Mouse (Mus musculus) forebrain, embryonic 13.5 days (tissue): ENCODE results near the gene Dlx3. TPM values are rescaled to one million over a fixed set of nuclear protein-coding genes. Genes with fewer than 3 reads are reported as not detected.

Source experiments
- ATAC-seq: fragments of 200-750 bp; cut with Nextera tagmentation; 2 replicates; pipeline ENCODE4 v1.8.0; 2017
- H3K27ac ChIP-seq: fragments of 300-500 bp; sonication (generic); 2 replicates; pipeline ENCODE4 v1.5.1; 2015; ENCODE audit warnings: inconsistent platforms, mild to moderate bottlenecking, moderate library complexity
- H3K27me3 ChIP-seq: fragments of 300-500 bp; sonication (generic); 2 replicates; pipeline ENCODE4 v1.6.1; 2015; ENCODE audit warnings: mild to moderate bottlenecking, inconsistent platforms
- H3K36me3 ChIP-seq: fragments of 300-500 bp; sonication (generic); 2 replicates; pipeline ENCODE4 v1.6.1; 2015; ENCODE audit warnings: mild to moderate bottlenecking, inconsistent platforms; ENCODE audit not compliant: poor library complexity, severe bottlenecking
- H3K4me1 ChIP-seq: fragments of 300-500 bp; sonication (generic); 2 replicates; pipeline ENCODE4 v1.6.1; 2015; ENCODE audit warnings: inconsistent platforms
- H3K4me2 ChIP-seq: fragments of 300-500 bp; sonication (generic); 2 replicates; pipeline ENCODE4 v1.6.1; 2015; ENCODE audit warnings: inconsistent platforms, mild to moderate bottlenecking, moderate library complexity
- H3K4me3 ChIP-seq: fragments of 300-500 bp; sonication (generic); 2 replicates; pipeline ENCODE4 v1.5.1; 2015; ENCODE audit warnings: mild to moderate bottlenecking, inconsistent platforms
- H3K9ac ChIP-seq: fragments of 300-500 bp; sonication (generic); 2 replicates; pipeline ENCODE4 v1.6.1; 2015; ENCODE audit warnings: mild to moderate bottlenecking, inconsistent platforms
- H3K9me3 ChIP-seq: fragments of 300-500 bp; sonication (generic); replicated peaks from 2 replicates; pipeline ENCODE4 v1.6.1; 2016; ENCODE audit warnings: inconsistent platforms
- WGBS: fragments of 180-500 bp; shearing (Covaris S2); methylation state at CpG from one replicate; pipeline ENCODE4 v1.1.7; 2015; 5-methylcytosine and 5-hydroxymethylcytosine counted together
- polyA plus RNA-seq: library from polyadenylated mRNA; unstranded; fragments of >200 nt; fragmentation: Nextera tagmentation; extraction: Ambion mirVana; gene quantifications from 2 replicates; pipeline ENCODE4 v1.2.1, GENCODE M21; 2015

Dlx3 gene
- polyA plus RNA-seq, 1 experiment from 2014 or later = not detected

- WGBS = 89% methylated on average over 7 of the region's 7 CpGs
- Histone ChIP-seq H3K9ac (no peak overlapping the region), H3K27ac (no peak overlapping the region), H3K27me3 (peaks cover 6% of the 10 kb centered on the region), H3K4me3 (no peak overlapping the region), H3K9me3 (no peaks in the 10 kb centered on the region), H3K4me2 (no peak overlapping the region), H3K4me1 (peaks cover 12% of the 10 kb centered on the region), H3K36me3 (no peaks in the 10 kb centered on the region)
- ATAC-seq = no peak
Observed at GRCm38 (mm10) chr11:95110081-95110480, 9.8 kb upstream of the Dlx3 start.

DNA sequence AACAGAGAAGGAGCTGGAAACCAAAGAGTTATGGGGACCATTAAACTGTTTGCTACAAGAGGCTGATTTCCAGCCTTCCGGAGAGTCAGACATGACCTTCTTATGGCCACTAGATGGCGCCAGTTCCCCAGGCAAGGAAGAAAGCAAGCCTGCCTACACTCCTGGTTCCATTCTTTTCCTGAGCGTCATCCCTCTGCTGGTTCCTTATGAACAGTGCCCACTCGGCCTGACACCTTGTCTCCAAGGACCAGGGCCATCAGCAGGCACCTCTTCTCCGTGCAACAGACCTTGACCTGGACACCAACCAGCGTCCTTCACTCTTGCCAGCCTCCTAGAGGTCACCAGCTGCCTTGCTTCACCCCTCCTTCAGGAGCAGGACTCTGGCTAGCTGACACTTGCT, 2.9 kb upstream of the Dlx3 start:
- Histone ChIP-seq H3K9ac (no peak overlapping the region), H3K9me3 (no peaks in the 10 kb centered on the region), H3K4me2 (no peak overlapping the region), H3K27ac (no peak overlapping the region), H3K4me3 (no peak overlapping the region), H3K27me3 (peaks cover 52% of the 10 kb centered on the region), H3K4me1 (peaks cover 23% of the 10 kb centered on the region), H3K36me3 (no peaks in the 10 kb centered on the region)
- 4% methylated on average over 6 of the region's 6 CpGs for WGBS
- peak; percentile 73 for ATAC-seq

GRCm38 (mm10) chr11:95118505-95118904, 1.4 kb upstream of the Dlx3 start:
- peak; percentile 52; the same call in 1 of the 2 replicates for ATAC-seq
- WGBS = 4% methylated on average over 8 of the region's 8 CpGs

GRCm38 (mm10) chr11:95120633-95121020, 708 bp downstream of the Dlx3 start:
- no peak for ATAC-seq
- H3K9ac ChIP-seq = no peak overlapping the region

More at GRCm38 (mm10) chr11:95118505-95118904, 1.4 kb upstream of the Dlx3 start:
- Histone ChIP-seq H3K27ac (no peak overlapping the region), H3K27me3 (peaks cover 66% of the 10 kb centered on the region), H3K4me1 (peaks cover 23% of the 10 kb centered on the region), H3K36me3 (no peaks in the 10 kb centered on the region), H3K4me3 (no peak overlapping the region), H3K9me3 (no peaks in the 10 kb centered on the region), H3K4me2 (peak overlapping the region; percentile 24; the same call in 1 of the 2 replicates), H3K9ac (no peak overlapping the region)

GRCm38 (mm10) chr11:95121161-95122099, 1.5 kb downstream of the Dlx3 start:
- Histone ChIP-seq H3K4me3 (peak overlapping the region; percentile 29), H3K27ac (no peak overlapping the region), H3K27me3 (peaks cover 92% of the 10 kb centered on the region), H3K4me2 (peak overlapping the region; percentile 49), H3K4me1 (peaks cover 26% of the 10 kb centered on the region), H3K36me3 (no peaks in the 10 kb centered on the region), H3K9me3 (no peaks in the 10 kb centered on the region), H3K9ac (no peak overlapping the region)
- ATAC-seq = no peak
- under 1% methylated on average over 61 of the region's 63 CpGs for WGBS

More at GRCm38 (mm10) chr11:95120633-95121020, 708 bp downstream of the Dlx3 start:
- Histone ChIP-seq H3K36me3 (no peaks in the 10 kb centered on the region), H3K9me3 (no peaks in the 10 kb centered on the region), H3K4me3 (peak overlapping the region; percentile 43), H3K27ac (no peak overlapping the region), H3K4me1 (peaks cover 23% of the 10 kb centered on the region), H3K27me3 (peaks cover 88% of the 10 kb centered on the region), H3K4me2 (peak overlapping the region; percentile 66)
- WGBS = 1% methylated on average over 21 of the region's 21 CpGs

DNA sequence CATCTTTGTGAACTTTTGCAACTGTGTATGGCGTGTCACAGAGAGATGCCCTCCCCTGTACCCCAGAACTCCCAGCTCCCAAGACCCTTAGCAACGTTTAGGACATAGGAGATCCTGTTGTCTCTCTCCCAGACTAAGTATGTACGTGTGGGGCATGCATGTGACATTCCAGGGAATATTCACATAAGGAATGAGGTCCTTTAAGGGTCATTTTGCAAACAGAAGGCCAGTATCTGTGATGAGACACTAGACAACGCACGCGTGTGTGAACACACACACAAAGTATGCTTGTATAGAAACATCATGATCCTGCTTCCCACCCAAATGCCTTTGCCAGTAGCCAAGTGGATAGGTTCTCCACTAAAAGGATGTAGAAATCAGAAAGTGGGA, 2.2 kb downstream of the Dlx3 start:
- no peaks in the 10 kb centered on the region for H3K9me3 ChIP-seq
- peaks cover 93% of the 10 kb centered on the region for H3K27me3 ChIP-seq
- no peak overlapping the region for H3K4me3 ChIP-seq
- 17% methylated on average over 6 of the region's 6 CpGs for WGBS
- H3K27ac ChIP-seq = no peak overlapping the region
- ATAC-seq = no peak
- H3K36me3 ChIP-seq = no peaks in the 10 kb centered on the region
- peaks cover 32% of the 10 kb centered on the region for H3K4me1 ChIP-seq
- no peak overlapping the region for H3K4me2 ChIP-seq
- no peak overlapping the region for H3K9ac ChIP-seq

GRCm38 (mm10) chr11:95125366-95125948, 5.5 kb downstream of the Dlx3 start:
- no peak overlapping the region for H3K27ac ChIP-seq
- WGBS = 36% methylated on average over 7 of the region's 7 CpGs
- no peak overlapping the region for H3K4me3 ChIP-seq
- no peaks in the 10 kb centered on the region for H3K9me3 ChIP-seq
- H3K4me2 ChIP-seq = no peak overlapping the region
- peaks cover 31% of the 10 kb centered on the region for H3K4me1 ChIP-seq
- H3K27me3 ChIP-seq = peaks cover 83% of the 10 kb centered on the region
- no peaks in the 10 kb centered on the region for H3K36me3 ChIP-seq
- no peak for ATAC-seq
- H3K9ac ChIP-seq = no peak overlapping the region

DNA sequence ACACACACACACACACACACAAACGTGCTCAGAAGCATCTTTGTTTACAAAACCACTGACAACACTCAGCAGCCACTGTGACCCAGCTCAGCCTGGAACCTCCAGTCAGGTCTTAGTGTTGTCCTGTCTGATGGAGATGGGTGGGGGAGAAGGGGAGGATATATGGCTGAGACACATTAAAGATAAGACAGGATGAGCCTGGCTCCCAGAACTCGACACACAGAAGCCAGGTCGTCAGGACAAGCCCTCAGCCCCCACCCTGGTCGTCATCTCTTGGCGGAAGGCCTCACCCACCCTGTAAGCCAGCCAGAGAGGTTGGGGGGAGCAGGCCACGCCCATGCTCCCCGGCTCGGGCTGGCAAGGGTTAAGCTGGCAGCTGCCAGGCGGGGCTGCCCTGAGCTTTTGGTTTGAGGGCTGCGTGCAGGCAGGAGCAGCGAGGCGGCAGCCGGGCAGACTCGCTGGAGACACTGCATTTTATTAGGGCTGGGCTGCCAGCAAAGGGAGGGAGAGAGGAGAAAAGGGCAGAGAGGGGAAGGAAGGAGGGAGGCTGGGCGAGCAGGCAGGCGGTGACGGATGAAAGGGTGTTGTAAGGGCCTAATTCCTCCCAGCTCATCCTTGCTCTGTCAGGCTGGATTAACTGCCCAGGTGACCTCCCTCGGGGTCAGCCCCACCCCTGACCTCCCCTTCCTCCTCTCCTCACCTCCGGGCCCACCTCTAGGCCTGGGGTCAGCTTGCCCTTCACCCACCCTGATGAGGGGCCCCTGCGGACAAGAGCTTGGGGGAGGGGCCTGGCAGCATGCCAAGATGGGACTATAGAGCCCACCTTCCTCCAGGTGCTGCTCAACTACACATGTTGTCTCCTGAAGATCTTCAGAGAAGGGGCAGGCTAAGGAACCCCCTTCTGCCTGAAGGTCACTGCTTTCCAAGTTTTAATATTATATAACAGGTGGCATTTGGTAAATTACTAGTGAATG, 6.6 kb downstream of the Dlx3 start:
- peaks cover 76% of the 10 kb centered on the region for H3K27me3 ChIP-seq
- no peak overlapping the region for H3K9ac ChIP-seq
- peaks cover 21% of the 10 kb centered on the region for H3K4me1 ChIP-seq
- H3K4me2 ChIP-seq = peak overlapping the region; percentile 49
- no peaks in the 10 kb centered on the region for H3K9me3 ChIP-seq
- H3K4me3 ChIP-seq = no peak overlapping the region
- no peaks in the 10 kb centered on the region for H3K36me3 ChIP-seq
- H3K27ac ChIP-seq = no peak overlapping the region
- 1% methylated on average over 19 of the region's 20 CpGs for WGBS
- peak; percentile 83 for ATAC-seq

DNA sequence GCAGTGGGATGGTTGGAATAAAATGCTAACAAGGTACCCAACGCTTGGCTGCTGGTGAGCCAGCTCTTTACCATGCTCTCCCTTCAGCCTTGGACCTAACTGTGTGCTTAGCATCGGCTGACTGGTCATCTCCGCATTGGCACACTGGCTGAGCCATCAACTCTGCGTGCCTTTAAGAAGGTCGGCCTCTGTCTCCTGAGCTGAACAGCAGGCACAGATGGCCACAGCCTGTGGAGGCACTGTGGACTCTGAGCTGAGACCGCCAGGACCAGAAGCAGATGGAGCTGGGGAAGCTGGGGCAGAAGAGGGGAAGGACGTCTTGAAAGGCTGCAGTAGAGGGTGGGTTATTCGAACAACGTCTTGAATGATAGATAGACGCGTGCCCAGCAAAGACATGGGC, 8.4 kb downstream of the Dlx3 start:
- 73% methylated on average over 11 of the region's 11 CpGs for WGBS
- H3K4me3 ChIP-seq = no peak overlapping the region
- no peak overlapping the region for H3K27ac ChIP-seq
- peaks cover 58% of the 10 kb centered on the region for H3K27me3 ChIP-seq
- H3K9ac ChIP-seq = no peak overlapping the region
- ATAC-seq = no peak
- H3K4me1 ChIP-seq = peaks cover 21% of the 10 kb centered on the region
- H3K4me2 ChIP-seq = no peak overlapping the region
- H3K36me3 ChIP-seq = no peaks in the 10 kb centered on the region
- H3K9me3 ChIP-seq = no peaks in the 10 kb centered on the region

- WGBS = 73% methylated on average over 17 of the region's 17 CpGs
Observed at GRCm38 (mm10) chr11:95130668-95131252, 10.8 kb downstream of the Dlx3 start.

DNA sequence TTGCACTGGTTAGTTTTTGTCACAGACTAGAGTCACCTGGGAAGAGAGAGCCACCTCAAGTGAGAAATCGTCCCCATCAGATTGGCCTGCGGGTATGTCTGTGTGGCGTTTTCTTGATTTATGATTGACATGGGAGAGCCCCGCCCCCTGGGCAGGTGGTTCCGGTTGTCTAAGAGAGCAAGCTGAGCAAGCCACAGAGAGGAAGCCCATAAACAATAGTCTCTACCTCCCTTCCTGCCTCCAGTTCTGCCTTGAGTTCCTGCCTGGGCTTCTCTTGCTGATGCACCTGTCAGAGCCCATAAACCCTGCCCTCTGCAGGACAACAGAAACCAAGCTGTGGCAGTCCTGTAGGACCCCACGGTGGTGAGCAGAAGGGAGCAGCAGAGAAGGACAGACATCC, 13.4 kb downstream of the Dlx3 start:
- Histone ChIP-seq H3K27me3 (peaks cover 49% of the 10 kb centered on the region), H3K4me2 (no peak overlapping the region), H3K9me3 (no peaks in the 10 kb centered on the region), H3K4me1 (peaks cover 28% of the 10 kb centered on the region), H3K9ac (no peak overlapping the region), H3K27ac (no peak overlapping the region), H3K4me3 (no peak overlapping the region), H3K36me3 (no peaks in the 10 kb centered on the region)
- no peak for ATAC-seq
- WGBS = 85% methylated on average over 6 of the region's 6 CpGs

More at GRCm38 (mm10) chr11:95130668-95131252, 10.8 kb downstream of the Dlx3 start:
- no peak overlapping the region for H3K27ac ChIP-seq
- H3K4me1 ChIP-seq = peaks cover 21% of the 10 kb centered on the region
- H3K9ac ChIP-seq = no peak overlapping the region
- H3K9me3 ChIP-seq = no peaks in the 10 kb centered on the region
- H3K4me3 ChIP-seq = no peak overlapping the region
- H3K36me3 ChIP-seq = no peaks in the 10 kb centered on the region
- H3K27me3 ChIP-seq = peaks cover 42% of the 10 kb centered on the region
- ATAC-seq = no peak
- no peak overlapping the region for H3K4me2 ChIP-seq
